Mouse (Mus musculus) liver, postnatal 0 days (tissue): ENCODE measurements at regions not wholly inside any gene's neighbourhood (a gene's known extent, or its start where the extent isn't known, plus 50 kb on each side); places are given as distances from the start of the nearest gene placed in this dataset.

Source experiments
- ATAC-seq: fragments of 200-750 bp; cut with Nextera tagmentation; 2 replicates; pipeline ENCODE4 v1.8.0; 2017; ENCODE audit warnings: mild to moderate bottlenecking, moderate library complexity
- DNase-seq: peaks from one replicate; pipeline ENCODE4 v3.0.0-alpha.2; 2016
- H3K27ac ChIP-seq: fragments of 300-500 bp; sonication (generic); 2 replicates; pipeline ENCODE4 v1.5.1; 2014; ENCODE audit warnings: antibody characterized with exemption, moderate library complexity, mild to moderate bottlenecking, low read depth
- H3K27me3 ChIP-seq: fragments of 300-500 bp; sonication (generic); 2 replicates; pipeline ENCODE4 v1.6.1; 2014; ENCODE audit warnings: low read length, control low read depth, mixed read lengths; ENCODE audit not compliant: insufficient read depth
- H3K36me3 ChIP-seq: fragments of 300-500 bp; sonication (generic); replicated peaks from 2 replicates; pipeline ENCODE4 v1.6.1; 2014; ENCODE audit warnings: mild to moderate bottlenecking, control low read depth, low read length, moderate library complexity, mixed read lengths; ENCODE audit not compliant: insufficient read depth
- H3K4me1 ChIP-seq: fragments of 300-500 bp; sonication (generic); 2 replicates; pipeline ENCODE4 v1.6.1; 2014; ENCODE audit warnings: antibody characterized with exemption, mild to moderate bottlenecking, control low read depth; ENCODE audit not compliant: insufficient read depth
- H3K4me2 ChIP-seq: fragments of 300-500 bp; sonication (generic); 2 replicates; pipeline ENCODE4 v1.6.1; 2014; ENCODE audit warnings: low read depth, mild to moderate bottlenecking, low read length, moderate library complexity, mixed read lengths
- H3K4me3 ChIP-seq: fragments of 300-500 bp; sonication (generic); 2 replicates; pipeline ENCODE4 v1.5.1; 2014; ENCODE audit warnings: low read depth, low read length
- H3K9ac ChIP-seq: fragments of 300-500 bp; sonication (generic); replicated peaks from 2 replicates; pipeline ENCODE4 v1.6.1; 2014; ENCODE audit warnings: mild to moderate bottlenecking, moderate library complexity
- H3K9me3 ChIP-seq: fragments of 300-500 bp; sonication (generic); 2 replicates; pipeline ENCODE4 v1.6.1; 2016; ENCODE audit warnings: mild to moderate bottlenecking, control low read depth, low read length, mixed read lengths
- CTCF ChIP-seq: sonication (generic); IDR thresholded peaks from 2 replicates; pipeline ENCODE4 v1.5.1; 2016; ENCODE audit warnings: antibody characterized with exemption, low read depth
- EP300 ChIP-seq: IDR thresholded peaks from 2 replicates; pipeline ENCODE4 v1.6.1; 2016; ENCODE audit warnings: antibody characterized with exemption, low read depth, mild to moderate bottlenecking
- WGBS: fragments of 180-500 bp; shearing (Covaris S2); extraction: QIAGEN DNeasy Blood & Tissue Kit; methylation state at CpG from one replicate; pipeline ENCODE4 v1.1.7; 2014; ENCODE audit not compliant: insufficient replicate concordance; 5-methylcytosine and 5-hydroxymethylcytosine counted together

GRCm38 (mm10) chr1:90268131-90268691 lies 64.4 kb downstream of the Ackr3 start:
- ATAC-seq: no peak
- Histone ChIP-seq H3K4me2 (no peak overlapping the region), H3K4me1 (no peaks in the 10 kb centered on the region), H3K36me3 (no peaks in the 10 kb centered on the region), H3K27me3 (no peaks in the 10 kb centered on the region), H3K9me3 (no peaks in the 10 kb centered on the region; the same call in 1 of the 2 replicates), H3K27ac (no peak overlapping the region), H3K9ac (no peak overlapping the region), H3K4me3 (no peak overlapping the region)
- 68% methylated on average over 17 of the region's 17 CpGs for WGBS
- no peak for DNase-seq
- TF ChIP-seq CTCF: no peak
- TF ChIP-seq EP300: no peak

- H3K9me3 ChIP-seq: no peaks in the 10 kb centered on the region; the same call in 1 of the 2 replicates
- TF ChIP-seq EP300: no peak
- no peak for TF ChIP-seq CTCF
- H3K9ac ChIP-seq: no peak overlapping the region
- H3K27ac ChIP-seq: no peak overlapping the region
- H3K4me3 ChIP-seq: no peak overlapping the region
- DNase-seq (no peak), ATAC-seq (no peak)
- no peaks in the 10 kb centered on the region for H3K27me3 ChIP-seq
- H3K4me2 ChIP-seq: no peak overlapping the region
- no peaks in the 10 kb centered on the region for H3K36me3 ChIP-seq
- H3K4me1 ChIP-seq: no peaks in the 10 kb centered on the region
- WGBS: 73% methylated on average over 7 of the region's 7 CpGs
These were observed 65.2 kb downstream of the Ackr3 start for GRCm38 (mm10) chr1:90268951-90269350.

GRCm38 (mm10) chr1:90269836-90270235 lies 66.1 kb downstream of the Ackr3 start:
- Histone ChIP-seq H3K9me3 (no peaks in the 10 kb centered on the region; the same call in 1 of the 2 replicates), H3K36me3 (no peaks in the 10 kb centered on the region), H3K4me3 (no peak overlapping the region), H3K4me1 (no peaks in the 10 kb centered on the region), H3K27ac (no peak overlapping the region), H3K27me3 (no peaks in the 10 kb centered on the region), H3K4me2 (no peak overlapping the region), H3K9ac (no peak overlapping the region)
- TF ChIP-seq EP300 (no peak), CTCF (no peak)
- ATAC-seq: no peak
- DNase-seq: no peak
- WGBS: 80% methylated on average over 1 of the region's 1 CpGs

GRCm38 (mm10) chr1:90271326-90271725 lies 67.5 kb downstream of the Ackr3 start:
- WGBS: 80% methylated on average over 3 of the region's 3 CpGs
- ATAC-seq: no peak
- no peak overlapping the region for H3K4me2 ChIP-seq
- DNase-seq: no peak
- H3K27ac ChIP-seq: no peak overlapping the region
- H3K4me1 ChIP-seq: no peaks in the 10 kb centered on the region
- H3K9me3 ChIP-seq: no peaks in the 10 kb centered on the region; the same call in 1 of the 2 replicates
- no peak overlapping the region for H3K4me3 ChIP-seq
- TF ChIP-seq EP300 (no peak), CTCF (no peak)
- H3K36me3 ChIP-seq: no peaks in the 10 kb centered on the region
- H3K9ac ChIP-seq: no peak overlapping the region
- H3K27me3 ChIP-seq: no peaks in the 10 kb centered on the region

DNA sequence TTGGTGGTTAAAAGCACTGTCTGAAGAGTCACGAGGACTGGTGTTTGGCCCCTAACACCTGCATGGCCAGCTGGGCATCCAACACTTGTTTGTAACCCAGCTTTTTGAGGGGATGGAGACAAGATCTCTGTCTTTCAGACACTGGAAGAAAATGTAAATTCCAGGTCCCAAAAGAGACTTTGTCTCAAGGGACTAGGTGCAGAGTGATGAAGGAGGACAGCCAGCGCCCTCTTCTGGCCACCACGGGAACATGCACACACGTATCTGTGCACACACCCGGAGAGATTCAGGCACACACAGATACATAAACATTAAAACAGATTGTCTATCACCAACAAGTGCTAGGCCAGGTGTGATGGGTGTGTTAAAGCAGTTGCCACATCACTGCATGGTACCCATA lies 68.6 kb downstream of the Ackr3 start:
- WGBS: 84% methylated on average over 5 of the region's 5 CpGs
- Histone ChIP-seq H3K27ac (no peak overlapping the region), H3K4me1 (no peaks in the 10 kb centered on the region), H3K9ac (no peak overlapping the region), H3K4me2 (no peak overlapping the region), H3K9me3 (no peaks in the 10 kb centered on the region; the same call in 1 of the 2 replicates), H3K4me3 (no peak overlapping the region), H3K27me3 (no peaks in the 10 kb centered on the region), H3K36me3 (no peaks in the 10 kb centered on the region)
- ATAC-seq (no peak), DNase-seq (no peak)
- TF ChIP-seq EP300: no peak
- TF ChIP-seq CTCF: peak; percentile 52

- no peak overlapping the region for H3K4me3 ChIP-seq
- 80% methylated on average over 19 of the region's 19 CpGs for WGBS
- TF ChIP-seq CTCF: no peak
- no peak for TF ChIP-seq EP300
- DNase-seq: no peak
- H3K4me2 ChIP-seq: no peak overlapping the region
- no peaks in the 10 kb centered on the region for H3K4me1 ChIP-seq
- no peak overlapping the region for H3K9ac ChIP-seq
- H3K27ac ChIP-seq: no peak overlapping the region
- H3K36me3 ChIP-seq: no peaks in the 10 kb centered on the region
- H3K9me3 ChIP-seq: no peaks in the 10 kb centered on the region; the same call in 1 of the 2 replicates
- H3K27me3 ChIP-seq: no peaks in the 10 kb centered on the region
- no peak for ATAC-seq
These were observed 69.2 kb downstream of the Ackr3 start for GRCm38 (mm10) chr1:90272830-90273628.
